Mouse (Mus musculus): ENCODE measurements around the gene Clec3b. TPM values are rescaled to one million over a fixed set of nuclear protein-coding genes. Genes with fewer than 3 reads are reported as not detected.

The Clec3b gene
- total RNA-seq, 1 experiment, result not detected

DNA sequence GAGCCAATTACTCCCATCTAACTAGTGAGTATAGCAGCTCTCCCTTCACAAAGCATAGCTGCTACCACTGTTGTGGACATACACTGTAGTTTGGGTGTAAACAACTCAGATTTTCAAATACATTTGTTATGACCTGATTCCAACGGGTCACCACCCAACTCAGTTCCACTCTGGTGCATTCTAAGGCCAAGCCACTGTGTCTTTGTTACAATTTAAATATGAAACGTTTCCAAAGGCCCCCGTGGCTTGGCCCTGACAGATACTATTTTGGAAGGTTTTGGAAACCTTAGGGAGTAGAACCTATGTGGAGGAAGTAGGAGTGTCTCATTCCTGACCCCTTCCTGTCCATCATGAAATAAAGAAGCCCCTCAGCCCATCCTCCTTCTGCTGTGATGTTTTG, 49.4 kb downstream of the Clec3b start:
- Histone ChIP-seq H3K36me3 (ENCODE audit: control insufficient read depth, insufficient read depth, low read length, poor library complexity, severe bottlenecking) (no peaks in the 10 kb centered on the region), H3K9ac (ENCODE audit: insufficient read depth, low read depth, low read length, poor library complexity, severe bottlenecking) (no peak overlapping the region), H3K4me1 (ENCODE audit: control insufficient read depth in 2 of 2, insufficient read depth in 2 of 2, low read length in 2 of 2, poor library complexity in 1 of 2) (no peaks in the 10 kb centered on the region), H3K9me3 (ENCODE audit: control insufficient read depth, insufficient read depth, low read depth, low read length) (peaks cover 7% of the 10 kb centered on the region), H3K27ac (ENCODE audit: insufficient read depth, low read depth, low read length, poor library complexity, severe bottlenecking) (no peak overlapping the region), H3K4me3 (ENCODE audit: insufficient read depth in 1 of 2, low read depth in 1 of 2, low read length in 2 of 2, poor library complexity in 1 of 2, severe bottlenecking in 1 of 2) (no peak overlapping the region)
- in situ Hi-C loops (cut with MboI; ENCODE audit: low sequenced_read_pairs in 2 of 2, unreplicated experiment in 2 of 2), result no loop called here
- TF ChIP-seq HCFC1 (IDR thresholded peaks at IDR 0.05; ENCODE audit: borderline replicate concordance, insufficient read depth, low read length), result no peak
- TF ChIP-seq CHD2 (IDR thresholded peaks at IDR 0.05; ENCODE audit: low read depth, low read length), result no peak
- no peak for TF ChIP-seq ZC3H11A (IDR thresholded peaks at IDR 0.05; ENCODE audit: borderline replicate concordance, low read depth, low read length)
- no peak for TF ChIP-seq ZNF384 (IDR thresholded peaks at IDR 0.05; ENCODE audit: low read depth, low read length)
- TF ChIP-seq MAFK (IDR thresholded peaks at IDR 0.05; ENCODE audit: insufficient read depth, low read depth, low read length), result no peak
- DNase-seq (ENCODE audit: low read depth, low spot score), result no peak

DNA sequence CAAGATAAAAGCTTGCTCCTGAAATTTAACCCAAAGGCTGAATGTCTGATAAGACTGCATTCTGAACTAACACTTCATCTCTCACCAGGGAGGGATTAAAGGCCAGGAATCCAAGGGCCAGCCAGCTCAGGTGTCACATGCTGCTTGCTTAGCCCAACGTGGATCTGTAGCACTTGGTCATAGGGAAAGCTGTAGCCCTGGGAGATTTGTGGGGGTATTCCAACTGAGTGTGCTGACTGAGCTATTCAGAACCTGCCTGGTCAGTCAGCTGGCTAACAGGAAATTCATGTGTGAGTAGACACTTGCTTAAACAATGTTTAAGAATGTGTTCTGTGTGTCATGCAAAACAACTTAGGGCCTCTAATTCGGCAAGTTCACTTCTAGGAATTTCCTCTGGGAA, 55.8 kb downstream of the Clec3b start:
- H3K9ac ChIP-seq (ENCODE audit: insufficient read depth, low read depth, low read length, poor library complexity, severe bottlenecking), result no peak overlapping the region
- no peak overlapping the region for H3K27ac ChIP-seq (ENCODE audit: insufficient read depth, low read depth, low read length, poor library complexity, severe bottlenecking)
- no peaks in the 10 kb centered on the region for H3K9me3 ChIP-seq (ENCODE audit: control insufficient read depth, insufficient read depth, low read depth, low read length)
- in situ Hi-C loops (cut with MboI; ENCODE audit: low sequenced_read_pairs in 2 of 2, unreplicated experiment in 2 of 2), result no loop called here
- DNase-seq (ENCODE audit: low read depth, low spot score), result no peak
- H3K4me1 ChIP-seq (ENCODE audit: control insufficient read depth in 2 of 2, insufficient read depth in 2 of 2, low read length in 2 of 2, poor library complexity in 1 of 2), result 0 out of 4 replicates have a peak, but pooled peaks cover 0 to 2% of the 10 kb centered on the region in 2 experiments
- H3K36me3 ChIP-seq (ENCODE audit: control insufficient read depth, insufficient read depth, low read length, poor library complexity, severe bottlenecking), result no peaks in the 10 kb centered on the region
- no peak overlapping the region for H3K4me3 ChIP-seq (ENCODE audit: insufficient read depth in 1 of 2, low read depth in 1 of 2, low read length in 2 of 2, poor library complexity in 1 of 2, severe bottlenecking in 1 of 2)
- TF ChIP-seq CHD2 (IDR thresholded peaks at IDR 0.05; ENCODE audit: low read depth, low read length), result no peak
- TF ChIP-seq ZNF384 (IDR thresholded peaks at IDR 0.05; ENCODE audit: low read depth, low read length), result no peak
- TF ChIP-seq MAFK (IDR thresholded peaks at IDR 0.05; ENCODE audit: insufficient read depth, low read depth, low read length), result 0 out of 2 replicates have a peak, but pooled peaks have one; percentile 32
- no peak for TF ChIP-seq ZC3H11A (IDR thresholded peaks at IDR 0.05; ENCODE audit: borderline replicate concordance, low read depth, low read length)
- no peak for TF ChIP-seq HCFC1 (IDR thresholded peaks at IDR 0.05; ENCODE audit: borderline replicate concordance, insufficient read depth, low read length)

DNA sequence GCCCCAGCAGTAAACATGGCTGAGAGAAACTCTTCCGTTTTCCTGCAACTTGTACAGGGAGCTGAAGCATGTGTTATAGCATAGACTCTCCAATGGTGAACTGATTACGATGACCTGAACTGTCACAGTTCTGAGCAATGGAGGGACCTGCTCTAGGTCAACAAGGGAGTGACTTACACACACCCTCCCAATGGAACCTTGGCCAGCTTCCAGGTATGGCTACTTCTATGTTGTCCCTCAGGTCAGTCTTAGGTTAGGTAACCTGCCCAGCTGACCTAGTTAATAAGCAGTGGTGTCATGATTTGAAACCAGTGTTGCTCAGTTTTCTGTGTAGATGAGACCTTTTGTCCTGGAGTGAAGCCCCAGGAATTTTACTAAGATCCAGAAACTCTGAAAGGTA, 56.2 kb downstream of the Clec3b start:
- in situ Hi-C loops (cut with MboI; ENCODE audit: low sequenced_read_pairs in 2 of 2, unreplicated experiment in 2 of 2), result no loop called here

More for the DNA sequence above, 56.2 kb downstream of the Clec3b start:
- no peak for DNase-seq (ENCODE audit: low read depth, low spot score)
- H3K36me3 ChIP-seq (ENCODE audit: control insufficient read depth, insufficient read depth, low read length, poor library complexity, severe bottlenecking), result no peaks in the 10 kb centered on the region
- TF ChIP-seq HCFC1 (IDR thresholded peaks at IDR 0.05; ENCODE audit: borderline replicate concordance, insufficient read depth, low read length) (no peak), CHD2 (IDR thresholded peaks at IDR 0.05; ENCODE audit: low read depth, low read length) (no peak), ZNF384 (IDR thresholded peaks at IDR 0.05; ENCODE audit: low read depth, low read length) (no peak), ZC3H11A (IDR thresholded peaks at IDR 0.05; ENCODE audit: borderline replicate concordance, low read depth, low read length) (no peak), MAFK (IDR thresholded peaks at IDR 0.05; ENCODE audit: insufficient read depth, low read depth, low read length) (no peak)
- H3K4me3 ChIP-seq (ENCODE audit: insufficient read depth in 1 of 2, low read depth in 1 of 2, low read length in 2 of 2, poor library complexity in 1 of 2, severe bottlenecking in 1 of 2), result no peak overlapping the region
- no peaks in the 10 kb centered on the region for H3K9me3 ChIP-seq (ENCODE audit: control insufficient read depth, insufficient read depth, low read depth, low read length)
- no peak overlapping the region for H3K27ac ChIP-seq (ENCODE audit: insufficient read depth, low read depth, low read length, poor library complexity, severe bottlenecking)
- H3K9ac ChIP-seq (ENCODE audit: insufficient read depth, low read depth, low read length, poor library complexity, severe bottlenecking), result no peak overlapping the region
- H3K4me1 ChIP-seq (ENCODE audit: control insufficient read depth in 2 of 2, insufficient read depth in 2 of 2, low read length in 2 of 2, poor library complexity in 1 of 2), result 0 out of 4 replicates have a peak, but pooled peaks cover 0 to 2% of the 10 kb centered on the region in 2 experiments

Other genes starting within 250 kb of the Clec3b start
- 13.5 and 16.8 TPM in 2 replicates for gene Zfp105, start 227.9 kb upstream of the Clec3b start, total RNA-seq (2012; rRNA removed)
- gene 1110059G10Rik, start 199.9 kb upstream of the Clec3b start, total RNA-seq (2012; rRNA removed), result 3.2 and 5.6 TPM in 2 replicates
- gene Kif15, start 199.9 kb upstream of the Clec3b start, total RNA-seq (2012; rRNA removed), result 81.6 and 91.4 TPM in 2 replicates
- gene Tmem42, start 129.6 kb upstream of the Clec3b start, total RNA-seq (2012; rRNA removed), result 4.8 and 5.0 TPM in 2 replicates
- 0.22 and 0.37 TPM in 2 replicates for gene Tgm4, start 116.2 kb upstream of the Clec3b start, total RNA-seq (2012; rRNA removed)
- 36.6 and 37.8 TPM in 2 replicates for gene Zdhhc3, start 37.7 kb upstream of the Clec3b start, total RNA-seq (2012; rRNA removed)
- gene Exosc7, start 37.7 kb upstream of the Clec3b start, total RNA-seq (2012; rRNA removed), result 83.4 and 94.6 TPM in 2 replicates
- 3.3 and 6.4 TPM in 2 replicates for gene Cdcp1, start 65.1 kb downstream of the Clec3b start, total RNA-seq (2012; rRNA removed)
- gene Tmem158, start 109.8 kb downstream of the Clec3b start, total RNA-seq (2012; rRNA removed), result 4.8 and 9.5 TPM in 2 replicates
- gene Lars2, start 216.0 kb downstream of the Clec3b start, total RNA-seq (2012; rRNA removed), result 5,955 and 28,940 TPM in 2 replicates